Mouse (Mus musculus) olfactory bulb, adult 2 months (tissue): ENCODE results near the gene Usp46.

Experiments used
- CTCF ChIP-seq: fragments of 200-500 bp; IDR thresholded peaks from 2 replicates; pipeline ENCODE4 v1.5.1; 2012; ENCODE audit warnings: low read depth, mild to moderate bottlenecking, low read length, moderate library complexity; ENCODE audit not compliant: insufficient read depth
- POLR2A ChIP-seq: fragments of 200-500 bp; IDR thresholded peaks from 2 replicates; pipeline ENCODE4 v1.6.1; 2012; ENCODE audit warnings: mild to moderate bottlenecking, low read depth, low read length, moderate library complexity; ENCODE audit not compliant: insufficient read depth

GRCm38 (mm10) chr5:74094841-74095437, 26.7 kb upstream of the Usp46 start:
- no peak for TF ChIP-seq POLR2A
- TF ChIP-seq CTCF: no peak
